Mouse (Mus musculus) megakaryocyte, embryonic 14.5 days (primary cell): Measurements from ENCODE around the gene Dgkq.

Source experiments
- FLI1 ChIP-seq: IDR thresholded peaks from 2 replicates; pipeline ENCODE4 v1.6.1; 2012; ENCODE audit warnings: low read length, inconsistent platforms, mixed read lengths
- GATA1 ChIP-seq: IDR thresholded peaks from 3 replicates; pipeline ENCODE4 v1.6.1; 2012; ENCODE audit warnings: mixed read lengths, low read length, inconsistent platforms, borderline replicate concordance

DNA sequence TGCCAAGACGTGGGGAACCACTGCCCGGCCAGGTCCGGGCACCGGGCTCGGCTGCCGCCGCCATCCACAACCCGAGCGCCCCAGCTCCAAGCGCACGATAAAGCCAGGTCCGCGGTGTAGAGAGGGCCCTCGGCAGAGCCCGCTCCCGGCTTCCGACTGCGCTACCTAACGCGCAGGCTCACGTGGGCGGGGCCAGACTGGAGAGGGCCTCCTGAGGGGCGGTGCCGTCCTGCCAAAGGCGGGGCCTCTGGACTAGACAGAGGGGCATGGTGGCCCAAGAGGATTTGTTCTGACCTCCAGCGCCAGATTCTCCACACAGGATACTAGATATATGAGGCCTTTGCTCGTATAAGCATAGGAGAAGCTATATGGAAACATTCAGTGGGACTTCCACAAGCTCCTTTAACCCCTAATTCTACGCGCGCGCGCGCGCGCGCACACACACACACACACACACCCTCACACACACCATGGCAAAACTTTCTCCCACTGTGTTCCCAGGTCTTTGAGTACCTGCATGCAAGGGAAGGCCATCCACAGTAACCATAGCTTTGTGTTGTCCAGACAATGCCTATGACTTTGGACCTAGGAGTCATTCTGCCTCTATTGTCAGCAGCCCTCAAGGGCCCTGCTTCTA lies 8.7 kb downstream of the Dgkq start:
- TF ChIP-seq GATA1 (no peak), FLI1 (no peak)
